Mouse (Mus musculus) A20 (cell line): ENCODE measurements around the gene Plekha1.

ENCODE experiments used
- DNase-seq: peaks from one replicate; pipeline ENCODE4 v3.0.0-alpha.2; 2011; ENCODE audit warnings: low read depth, low spot score

Gene Plekha1

GRCm38 (mm10) chr7:130859926-130860325 is 5.6 kb upstream of the Plekha1 start:
- no peak for DNase-seq

- DNase-seq = peak; percentile 33
Measured at GRCm38 (mm10) chr7:130860721-130861142, 4.8 kb upstream of the Plekha1 start.

GRCm38 (mm10) chr7:130862501-130862900 is 3.1 kb upstream of the Plekha1 start:
- DNase-seq = no peak

GRCm38 (mm10) chr7:130864711-130865110 is 845 bp upstream of the Plekha1 start:
- no peak for DNase-seq

- peak; percentile 73 for DNase-seq
Measured at GRCm38 (mm10) chr7:130866640-130867039, 1.1 kb downstream of the Plekha1 start.

- DNase-seq = peak; percentile 72
Measured at GRCm38 (mm10) chr7:130867256-130867655, 1.7 kb downstream of the Plekha1 start.

GRCm38 (mm10) chr7:130884161-130884560 is 18.6 kb downstream of the Plekha1 start:
- no peak for DNase-seq

- no peak for DNase-seq
Measured at GRCm38 (mm10) chr7:130886246-130886645, 20.7 kb downstream of the Plekha1 start.

- DNase-seq = no peak
Measured at GRCm38 (mm10) chr7:130887946-130888345, 22.4 kb downstream of the Plekha1 start.

- DNase-seq = no peak
Measured at GRCm38 (mm10) chr7:130890871-130891270, 25.3 kb downstream of the Plekha1 start.

- DNase-seq = peak; percentile 68
Measured at GRCm38 (mm10) chr7:130892973-130893372, 27.4 kb downstream of the Plekha1 start.

- peak; percentile 61 for DNase-seq
Measured at GRCm38 (mm10) chr7:130894931-130895617, 29.5 kb downstream of the Plekha1 start.

GRCm38 (mm10) chr7:130895618-130895945 is 30.0 kb downstream of the Plekha1 start:
- no peak for DNase-seq

GRCm38 (mm10) chr7:130896064-130896463 is 30.5 kb downstream of the Plekha1 start:
- DNase-seq = no peak

GRCm38 (mm10) chr7:130897201-130897600 is 31.6 kb downstream of the Plekha1 start:
- no peak for DNase-seq

GRCm38 (mm10) chr7:130898373-130898772 is 32.8 kb downstream of the Plekha1 start:
- DNase-seq = no peak

- DNase-seq = no peak
Measured at GRCm38 (mm10) chr7:130900233-130900848, 34.8 kb downstream of the Plekha1 start.

GRCm38 (mm10) chr7:130902929-130903328 is 37.4 kb downstream of the Plekha1 start:
- DNase-seq = no peak

GRCm38 (mm10) chr7:130903505-130904074 is 38.0 kb downstream of the Plekha1 start:
- no peak for DNase-seq

- DNase-seq = no peak
Measured at GRCm38 (mm10) chr7:130904571-130905365, 39.2 kb downstream of the Plekha1 start.

GRCm38 (mm10) chr7:130910841-130911240 is 45.3 kb downstream of the Plekha1 start:
- DNase-seq = no peak

GRCm38 (mm10) chr7:130914693-130915363 is 49.3 kb downstream of the Plekha1 start:
- DNase-seq = peak; percentile 65
